Comparison of ENCODE assay signal across 17 mouse cellular contexts in genomic region chr16:83271869-83272268, GRCm38 (mm10).
"Had no signal": no experiment of that assay in that cellular context is flagged by ENCODE, and none has a peak within 500 bp of the region (broad histone marks: within the 10 kb centered on the region; RNA-seq: fewer than 3 reads in every experiment).

No protein-coding gene starts in this region.

- H3K36me3 ChIP-seq: liver, embryonic 12.5 days; neural tube, embryonic 13.5 days; neural tube, embryonic 15.5 days had no signal

- H3K4me2 ChIP-seq: liver, embryonic 12.5 days; lung, embryonic 14.5 days; neural tube, embryonic 13.5 days; neural tube, embryonic 15.5 days had no signal

- H3K9ac ChIP-seq: liver, embryonic 12.5 days; liver, embryonic 14.5 days; lung, embryonic 14.5 days; neural tube, embryonic 13.5 days; neural tube, embryonic 15.5 days had no signal

- DNase-seq: lung, adult 18-20 months; lung, embryonic 14.5 days; lung, postnatal 10 days; lung, postnatal 4 days; retina, postnatal 1 day; right cerebral cortex, adult 18-20 months; right cerebral cortex, postnatal 25 days; right cerebral cortex, postnatal 4 days; spleen, adult 18-20 months; thymus, adult 18-20 months; thymus, postnatal 14 days; thymus, postnatal 36 days had no signal

- H3K9me3 ChIP-seq: liver, embryonic 12.5 days; neural tube, embryonic 13.5 days; neural tube, embryonic 15.5 days had no signal

- H3K27ac ChIP-seq: liver, embryonic 12.5 days; liver, embryonic 14.5 days; neural tube, embryonic 13.5 days; neural tube, embryonic 15.5 days had no signal

- H3K27me3 ChIP-seq: liver, embryonic 12.5 days; neural tube, embryonic 13.5 days; neural tube, embryonic 15.5 days had no signal

- H3K4me1 ChIP-seq: liver, embryonic 12.5 days; neural tube, embryonic 13.5 days; neural tube, embryonic 15.5 days had no signal

- H3K4me3 ChIP-seq: liver, embryonic 12.5 days; myocyte; neural tube, embryonic 13.5 days; neural tube, embryonic 15.5 days had no signal

- ATAC-seq: liver, embryonic 12.5 days had no signal
